Mouse (Mus musculus) myocyte (in vitro differentiated cells): ENCODE measurements around the gene Gm21987.

Experiments used
- CEBPB ChIP-seq: IDR thresholded peaks from 2 replicates; pipeline ENCODE4 v1.6.1; 2011; ENCODE audit warnings: mild to moderate bottlenecking, moderate library complexity; ENCODE audit not compliant: poor library complexity, insufficient read depth, severe bottlenecking
- E2F4 ChIP-seq: IDR thresholded peaks from one replicate; pipeline ENCODE4 v1.6.1; 2011; ENCODE audit warnings: mild to moderate bottlenecking, control low read depth, moderate library complexity; ENCODE audit not compliant: insufficient read depth
- MAX ChIP-seq: IDR thresholded peaks from one replicate; pipeline ENCODE4 v1.6.1; 2011; ENCODE audit warnings: low read depth, mild to moderate bottlenecking, control low read depth
- MYOD1 ChIP-seq, 3 experiments: IDR thresholded peaks; one replicate each; pipeline ENCODE4 v1.6.1; 2011; ENCODE audit warnings: control low read depth in 2 of 3, low read depth in 2 of 3, mild to moderate bottlenecking in 2 of 3, moderate library complexity in 1 of 3; ENCODE audit not compliant: insufficient read length in 2 of 3, control insufficient read depth in 1 of 3
- MYOG ChIP-seq, 3 experiments: IDR thresholded peaks; one replicate each; pipeline ENCODE4 v1.6.1; 2011; ENCODE audit warnings: control low read depth in 2 of 3, low read depth in 2 of 3, mild to moderate bottlenecking in 2 of 3; ENCODE audit not compliant: insufficient read length in 2 of 3, control insufficient read depth in 1 of 3, insufficient read depth in 1 of 3
- POLR2A ChIP-seq: IDR thresholded peaks from one replicate; pipeline ENCODE4 v1.6.1; 2011; ENCODE audit warnings: low read depth, mild to moderate bottlenecking, control low read depth, moderate library complexity; ENCODE audit not compliant: insufficient read length
- POLR2AphosphoS2 ChIP-seq: IDR thresholded peaks from one replicate; pipeline ENCODE4 v1.6.1; 2011; ENCODE audit warnings: low read depth, control low read depth; ENCODE audit not compliant: insufficient read length
- REST ChIP-seq: IDR thresholded peaks from one replicate; pipeline ENCODE4 v1.6.1; 2011; ENCODE audit warnings: mild to moderate bottlenecking, control low read depth, moderate library complexity; ENCODE audit not compliant: insufficient read depth, insufficient read length
- SRF ChIP-seq: IDR thresholded peaks from one replicate; pipeline ENCODE4 v1.6.1; 2011; ENCODE audit warnings: low read depth; ENCODE audit not compliant: control insufficient read depth, insufficient read length
- TCF12 ChIP-seq: IDR thresholded peaks from one replicate; pipeline ENCODE4 v1.6.1; 2011; ENCODE audit warnings: mild to moderate bottlenecking, control low read depth; ENCODE audit not compliant: poor library complexity, insufficient read depth, severe bottlenecking
- TCF3 ChIP-seq: IDR thresholded peaks from one replicate; pipeline ENCODE4 v1.6.1; 2011; ENCODE audit warnings: low read depth, control low read depth; ENCODE audit not compliant: insufficient read length
- USF1 ChIP-seq: IDR thresholded peaks from one replicate; pipeline ENCODE4 v1.6.1; 2011; ENCODE audit warnings: low read depth, mild to moderate bottlenecking, control low read depth, moderate library complexity

DNA sequence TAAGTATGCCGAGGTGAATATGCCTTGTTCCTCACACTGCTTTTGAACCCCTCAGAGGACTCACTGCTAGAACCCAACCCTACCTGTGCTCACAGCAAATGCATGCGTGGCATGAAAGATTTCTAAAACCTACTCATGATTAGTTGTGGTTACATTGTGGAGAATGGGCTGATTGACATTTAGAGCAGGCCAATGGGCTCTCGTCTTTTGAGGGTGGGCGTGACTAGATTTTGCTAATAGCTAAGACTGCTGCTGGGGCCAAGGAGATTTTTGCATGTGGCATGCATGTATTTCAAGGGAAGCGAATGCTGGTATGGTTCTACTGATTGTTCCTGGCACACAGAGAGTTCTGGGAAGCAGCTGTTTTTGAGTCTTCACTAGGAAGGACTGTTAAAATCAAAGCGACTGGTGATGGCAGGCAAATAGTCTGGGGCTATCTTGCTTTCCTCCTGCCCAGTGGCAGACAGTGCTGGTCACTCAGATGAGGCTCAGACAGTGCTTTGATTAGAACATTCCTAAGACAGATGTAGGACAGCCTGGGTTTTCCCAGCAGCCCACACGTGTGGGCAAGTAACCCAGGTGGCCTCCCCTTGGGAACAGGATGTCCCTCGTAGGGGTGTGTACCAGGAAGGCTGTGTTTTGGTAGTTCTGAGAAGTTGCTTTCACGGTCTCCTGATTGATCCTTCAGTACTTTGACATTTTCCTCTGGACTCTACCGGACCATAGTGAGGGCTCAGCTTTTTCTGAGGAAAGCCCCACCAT is 27.7 kb downstream of the Gm21987 start:
- no peak for TF ChIP-seq TCF12
- TF ChIP-seq POLR2A: no peak
- TF ChIP-seq MYOD1 (IDR thresholded peaks at IDR 0.05; ENCODE audit: control insufficient read depth in 1 of 3, insufficient read length in 2 of 3, low read depth in 2 of 3): peak in 1 of 3 experiments; percentile 27
- TF ChIP-seq CEBPB: no peak
- no peak for TF ChIP-seq POLR2AphosphoS2
- TF ChIP-seq MAX: no peak
- no peak for TF ChIP-seq USF1
- TF ChIP-seq E2F4: no peak
- no peak for TF ChIP-seq MYOG (IDR thresholded peaks at IDR 0.05; ENCODE audit: control insufficient read depth in 1 of 3, insufficient read depth in 1 of 3, insufficient read length in 2 of 3, low read depth in 2 of 3)
- no peak for TF ChIP-seq REST
- no peak for TF ChIP-seq TCF3
- TF ChIP-seq SRF: no peak
